Mouse (Mus musculus) ES-E14 (cell line): Measurements from ENCODE around the gene Bdh2. TPM values are rescaled to one million over a fixed set of nuclear protein-coding genes. Genes with fewer than 3 reads are reported as not detected.

Experiments
- DNase-seq: peaks from one replicate; pipeline ENCODE4 v3.0.0-alpha.2; 2013; ENCODE audit warnings: low read depth, low spot score
- H3K27ac ChIP-seq: 2 replicates; pipeline ENCODE4 v1.5.1; 2012; ENCODE audit warnings: low read depth, mild to moderate bottlenecking, low read length, moderate library complexity, mixed read lengths; ENCODE audit not compliant: poor library complexity, insufficient read depth, severe bottlenecking
- H3K36me3 ChIP-seq: 2 replicates; pipeline ENCODE4 v1.6.1; 2012; ENCODE audit warnings: mild to moderate bottlenecking, low read length, moderate library complexity, mixed read lengths; ENCODE audit not compliant: control insufficient read depth, poor library complexity, insufficient read depth, severe bottlenecking
- H3K4me1 ChIP-seq, 2 experiments: fragments of 150-350 bp in 1 of 2; sonication (generic) in 1 of 2; 2 replicates each; pipeline ENCODE4 v1.6.1; 2012; ENCODE audit warnings: low read length in 2 of 2, mild to moderate bottlenecking in 1 of 2, mixed read lengths in 1 of 2; ENCODE audit not compliant: control insufficient read depth in 2 of 2, insufficient read depth in 2 of 2, poor library complexity in 1 of 2
- H3K4me3 ChIP-seq, 2 experiments: fragments of 150-350 bp in 1 of 2; sonication (generic) in 1 of 2; 2 replicates each; pipeline ENCODE4 v1.5.1; 2012; ENCODE audit warnings: low read length in 2 of 2, low read depth in 1 of 2, mild to moderate bottlenecking in 1 of 2, mixed read lengths in 1 of 2; ENCODE audit not compliant: insufficient read depth in 1 of 2, poor library complexity in 1 of 2, severe bottlenecking in 1 of 2
- H3K9ac ChIP-seq: 2 replicates; pipeline ENCODE4 v1.6.1; 2012; ENCODE audit warnings: low read depth, mild to moderate bottlenecking, low read length, mixed read lengths; ENCODE audit not compliant: poor library complexity, insufficient read depth, severe bottlenecking
- H3K9me3 ChIP-seq: fragments of 150-350 bp; sonication (generic); 2 replicates; pipeline ENCODE4 v1.6.1; 2012; ENCODE audit warnings: low read depth, mild to moderate bottlenecking, low read length; ENCODE audit not compliant: control insufficient read depth, insufficient read depth
- CHD2 ChIP-seq: IDR thresholded peaks from 2 replicates; pipeline ENCODE4 v1.6.1; 2014; ENCODE audit warnings: mild to moderate bottlenecking, low read depth, low read length, inconsistent platforms
- HCFC1 ChIP-seq: IDR thresholded peaks from 2 replicates; pipeline ENCODE4 v1.6.1; 2012; ENCODE audit warnings: low read length, inconsistent platforms, borderline replicate concordance; ENCODE audit not compliant: insufficient read depth
- MAFK ChIP-seq: IDR thresholded peaks from 2 replicates; pipeline ENCODE4 v1.6.1; 2014; ENCODE audit warnings: mild to moderate bottlenecking, low read depth, low read length, inconsistent platforms; ENCODE audit not compliant: insufficient read depth
- ZC3H11A ChIP-seq: IDR thresholded peaks from 2 replicates; pipeline ENCODE4 v1.6.1; 2012; ENCODE audit warnings: low read depth, mild to moderate bottlenecking, inconsistent platforms, low read length, borderline replicate concordance
- ZNF384 ChIP-seq: IDR thresholded peaks from 2 replicates; pipeline ENCODE4 v1.6.1; 2012; ENCODE audit warnings: low read depth, low read length, inconsistent platforms
- in situ Hi-C, 2 experiments: fragments of 600-800 bp; cut with MboI; formaldehyde crosslinking; loops; one replicate each; pipeline ENCODE4 v1.15.1; 2025; ENCODE audit warnings: low sequenced_read_pairs in 2 of 2, inconsistent platforms in 1 of 2; ENCODE audit not compliant: unreplicated experiment in 2 of 2
- total RNA-seq: library from RNA; depleted of rRNA; stranded (reverse); fragments of 300-350 nt; gene quantifications from 2 replicates; pipeline ENCODE4 v1.2.3, GENCODE M21; 2012

Gene Bdh2
- total RNA-seq, 1 experiment, result 6.0 TPM

DNA sequence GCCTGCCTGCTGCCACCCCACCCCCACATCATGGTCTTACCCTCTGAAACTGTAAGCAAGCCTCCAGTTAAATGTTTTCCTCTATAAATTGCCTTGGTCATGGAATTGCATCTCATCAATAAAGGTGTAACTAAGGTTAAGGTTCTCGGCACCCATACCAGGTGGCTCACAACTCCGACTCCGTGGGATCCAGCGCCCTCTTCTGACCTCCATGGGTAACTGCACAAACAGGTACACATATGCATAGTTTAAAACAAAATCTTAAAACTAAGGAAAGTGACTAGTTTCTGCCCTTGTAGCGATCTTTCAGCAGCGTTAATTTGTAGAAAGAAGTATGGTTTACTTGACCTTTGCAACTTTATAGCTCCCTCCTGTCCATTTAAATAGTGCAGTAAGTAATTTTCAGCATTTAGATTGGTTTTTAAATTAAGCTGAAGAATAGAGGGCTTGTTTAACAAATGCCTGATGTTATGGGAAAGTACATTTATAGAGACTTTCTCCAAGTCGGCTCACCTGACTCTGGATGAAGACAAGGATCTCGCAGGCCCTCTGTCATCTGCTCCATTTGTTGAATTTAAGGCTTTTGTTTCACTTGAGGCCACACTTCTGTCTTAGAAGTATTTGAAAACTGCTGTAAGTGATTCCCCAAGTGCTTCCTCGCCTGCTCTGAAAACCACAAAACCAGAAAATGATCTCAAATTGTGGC, 34.9 kb downstream of the Bdh2 start:
- in situ Hi-C loops, result no loop called here
- no peak for TF ChIP-seq CHD2
- no peak for TF ChIP-seq ZNF384
- TF ChIP-seq HCFC1, result no peak
- TF ChIP-seq ZC3H11A, result no peak
- Histone ChIP-seq H3K36me3 (no peaks in the 10 kb centered on the region), H3K9ac (no peak overlapping the region), H3K27ac (no peak overlapping the region), H3K4me3 (no peak overlapping the region), H3K4me1 (no peaks in the 10 kb centered on the region), H3K9me3 (no peaks in the 10 kb centered on the region)
- DNase-seq, result no peak

- Histone ChIP-seq H3K9ac (no peak overlapping the region), H3K9me3 (no peaks in the 10 kb centered on the region), H3K27ac (no peak overlapping the region), H3K4me3 (no peak overlapping the region), H3K36me3 (no peaks in the 10 kb centered on the region), H3K4me1 (no peaks in the 10 kb centered on the region)
- no peak for DNase-seq
- TF ChIP-seq CHD2 (no peak), ZC3H11A (no peak), HCFC1 (no peak), MAFK (no peak), ZNF384 (peak; percentile 42; the same call in 1 of the 2 replicates)
- in situ Hi-C loops, result no loop called here
These were observed 37.3 kb downstream of the Bdh2 start for GRCm38 (mm10) chr3:135318331-135318730.

- no peaks in the 10 kb centered on the region for H3K9me3 ChIP-seq
- H3K27ac ChIP-seq, result no peak overlapping the region
- no peaks in the 10 kb centered on the region for H3K36me3 ChIP-seq
- H3K4me3 ChIP-seq, result no peak overlapping the region
- no peak for TF ChIP-seq ZC3H11A
- in situ Hi-C loops, result no loop called here
- 0 out of 4 replicates have a peak, but pooled peaks cover 0 to 2% of the 10 kb centered on the region in 2 experiments for H3K4me1 ChIP-seq
- no peak overlapping the region for H3K9ac ChIP-seq
- no peak for DNase-seq
These were observed 43.3 kb downstream of the Bdh2 start for GRCm38 (mm10) chr3:135324354-135324753.

DNA sequence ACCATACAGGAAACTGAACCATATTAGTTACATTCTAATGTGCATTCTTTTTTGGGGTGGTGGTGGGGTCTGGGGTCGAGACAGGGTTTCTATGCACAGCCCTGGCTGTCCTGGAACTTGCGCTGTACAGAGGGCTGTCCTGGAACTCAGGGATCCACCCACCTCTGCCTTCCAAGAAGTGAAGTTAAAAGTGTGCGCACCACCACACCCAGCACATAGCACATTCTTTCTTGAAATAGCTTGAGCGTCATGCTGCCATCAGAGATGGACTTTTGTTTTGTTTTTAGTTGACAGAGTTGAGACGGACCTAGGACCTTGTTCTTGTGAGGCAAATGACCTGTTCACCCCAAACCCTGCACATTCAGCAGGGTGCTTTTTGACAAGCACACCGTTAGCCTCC, 46.2 kb downstream of the Bdh2 start:
- DNase-seq, result no peak
- H3K27ac ChIP-seq, result no peak overlapping the region
- in situ Hi-C loops, result no loop called here
- TF ChIP-seq CHD2, result no peak
- TF ChIP-seq ZC3H11A, result no peak
- no peak for TF ChIP-seq MAFK
- TF ChIP-seq ZNF384, result no peak
- TF ChIP-seq HCFC1, result no peak
- no peak overlapping the region for H3K9ac ChIP-seq
- no peak overlapping the region for H3K4me3 ChIP-seq
- H3K9me3 ChIP-seq, result no peaks in the 10 kb centered on the region
- H3K4me1 ChIP-seq, result peaks cover 0 to 4% of the 10 kb centered on the region in 2 experiments; a peak in 2 of 4 replicates
- no peaks in the 10 kb centered on the region for H3K36me3 ChIP-seq

DNA sequence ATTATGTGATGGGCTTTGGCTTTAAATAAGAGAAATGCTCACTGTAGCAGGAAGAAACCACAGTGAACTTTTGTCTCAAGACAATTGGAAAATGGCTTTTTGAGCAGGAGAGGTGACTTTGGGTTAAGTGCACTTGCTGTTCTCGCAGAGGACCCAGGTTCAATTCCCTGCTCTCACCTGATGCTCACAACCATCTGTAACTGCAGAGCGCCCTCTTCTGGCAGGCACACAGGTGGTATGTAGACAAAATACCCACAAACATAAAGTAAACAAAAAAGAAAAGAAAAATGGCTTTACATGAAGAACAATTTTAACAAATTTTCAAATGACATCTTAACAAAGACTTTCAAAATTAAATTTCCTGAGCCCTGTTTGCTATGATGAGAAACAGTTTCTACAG, 46.6 kb downstream of the Bdh2 start:
- in situ Hi-C loops, result no loop called here
- Histone ChIP-seq H3K4me3 (no peak overlapping the region), H3K9ac (no peak overlapping the region), H3K27ac (no peak overlapping the region), H3K9me3 (no peaks in the 10 kb centered on the region), H3K4me1 (peaks cover 0 to 4% of the 10 kb centered on the region in 2 experiments; a peak in 2 of 4 replicates), H3K36me3 (no peaks in the 10 kb centered on the region)
- TF ChIP-seq ZC3H11A (no peak), HCFC1 (no peak), MAFK (no peak), CHD2 (no peak), ZNF384 (no peak)
- no peak for DNase-seq
